Mouse (Mus musculus): ENCODE data around the gene Parp4.

The Parp4 gene

DNA sequence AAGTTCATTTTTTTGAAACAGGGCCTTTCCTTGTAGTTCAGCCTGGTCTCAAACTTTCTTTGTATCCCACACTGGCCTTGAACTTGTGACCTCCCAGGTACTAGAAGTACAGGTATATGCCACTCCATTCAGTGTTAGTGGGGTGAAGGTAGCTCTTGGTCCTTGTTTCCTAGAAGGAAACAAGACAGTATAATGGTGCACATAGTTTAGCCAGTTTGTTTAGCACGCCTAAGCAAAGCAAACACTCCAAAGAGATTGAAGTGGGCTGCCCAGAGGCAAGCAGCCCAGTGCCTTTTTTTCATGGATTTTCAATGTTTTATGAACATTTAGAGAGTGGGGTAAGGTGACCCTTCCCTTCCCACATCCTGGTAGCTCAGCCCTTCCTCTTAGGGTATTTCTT lies 42.1 kb downstream of the Parp4 start:
- DNase-seq = no peak

- DNase-seq = no peak
Observed at GRCm38 (mm10) chr14:56620425-56620824, 45.0 kb downstream of the Parp4 start.

- DNase-seq = no peak
Observed at GRCm38 (mm10) chr14:56626202-56626601, 50.8 kb downstream of the Parp4 start.

DNA sequence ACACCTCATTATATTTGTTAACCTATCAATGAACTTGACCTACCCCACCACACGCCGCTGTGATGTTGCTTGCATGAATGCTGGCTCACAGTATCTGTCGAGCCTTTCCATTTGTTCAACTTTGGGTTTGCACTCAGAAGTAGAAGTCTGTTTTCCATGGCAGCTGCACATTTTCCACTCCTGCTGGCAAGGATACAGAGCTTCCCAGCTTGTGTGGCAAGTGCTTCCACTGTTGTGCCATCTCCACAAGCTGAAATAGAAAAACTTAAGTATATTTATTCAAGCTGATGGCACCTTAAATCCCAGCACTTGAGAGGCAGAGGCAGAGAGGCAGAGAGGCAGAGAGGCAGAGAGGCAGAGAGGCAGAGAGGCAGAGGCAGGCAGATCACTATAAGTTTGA lies 52.9 kb downstream of the Parp4 start:
- no peak for DNase-seq

GRCm38 (mm10) chr14:56631109-56631508 lies 55.7 kb downstream of the Parp4 start:
- DNase-seq = no peak

GRCm38 (mm10) chr14:56647206-56647605 lies 71.8 kb downstream of the Parp4 start:
- no peak for DNase-seq

DNA sequence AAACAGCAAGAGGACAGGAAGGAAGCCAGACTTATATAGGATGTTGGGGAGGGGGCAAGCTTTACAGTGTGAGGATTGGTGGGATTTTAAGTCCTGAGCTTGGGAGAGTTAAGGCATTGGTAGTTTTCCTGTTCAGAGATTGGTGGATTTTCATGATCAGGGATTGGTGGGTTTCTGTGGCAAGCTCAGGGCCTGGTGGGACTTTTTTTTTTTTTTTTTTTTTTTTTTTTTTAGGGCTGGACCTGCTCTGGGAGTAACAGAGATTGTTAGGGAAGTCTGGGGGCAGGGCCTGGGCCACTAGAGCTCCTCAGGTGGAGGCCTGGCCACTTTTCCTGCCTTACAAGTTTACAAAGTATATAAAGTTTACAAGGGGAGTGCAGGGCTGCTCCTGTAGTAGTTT lies 74.0 kb downstream of the Parp4 start:
- DNase-seq = no peak

- DNase-seq = no peak
Observed at GRCm38 (mm10) chr14:56665651-56666050, 90.2 kb downstream of the Parp4 start.

DNA sequence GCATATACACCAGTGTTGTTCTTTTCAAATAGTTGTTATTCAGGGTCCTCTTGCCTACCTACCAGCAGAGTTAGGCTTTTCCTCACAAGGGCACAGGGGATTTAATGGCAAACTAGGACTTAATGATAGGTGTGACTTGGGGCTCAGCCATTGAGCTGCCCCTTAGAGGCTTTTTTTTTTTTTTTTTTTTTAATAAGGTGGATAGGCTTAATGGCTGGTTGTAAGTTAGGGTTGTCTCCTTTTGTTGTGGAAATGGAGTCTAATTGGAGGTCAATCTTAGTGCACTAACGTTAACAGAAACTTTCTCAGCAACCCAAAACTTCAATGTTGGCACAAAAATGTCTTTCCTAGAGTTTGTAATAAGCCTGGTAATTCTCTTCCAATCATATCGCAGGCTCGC lies 91.5 kb downstream of the Parp4 start:
- no peak for DNase-seq

GRCm38 (mm10) chr14:56667969-56668802 lies 92.8 kb downstream of the Parp4 start, which contains the start of gene Mphosph8:
Gene Mphosph8 (plus strand): TSS chr14:56668248.
- peak; percentile 99 to 100 for DNase-seq

- DNase-seq = no peak
Observed at GRCm38 (mm10) chr14:56669046-56669620, 93.7 kb downstream of the Parp4 start.

DNA sequence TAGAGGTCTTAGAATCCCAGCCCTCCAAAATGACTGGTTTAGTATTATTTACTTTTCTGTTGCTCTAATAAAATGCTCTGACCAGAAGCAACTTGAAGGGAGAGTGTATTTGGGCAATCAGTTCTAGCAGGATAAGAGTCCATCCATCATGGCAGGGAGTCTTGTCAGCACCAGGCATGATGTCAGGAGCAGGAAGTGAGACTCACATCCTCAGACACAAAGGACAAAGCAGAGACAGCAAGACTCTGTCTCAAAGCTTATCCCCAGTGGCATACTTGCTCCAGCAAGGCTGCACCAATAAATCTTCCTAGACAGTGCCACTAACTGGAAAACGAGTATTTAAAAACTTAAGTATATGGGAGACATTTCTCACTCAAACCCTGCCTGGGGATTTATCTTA lies 110.0 kb downstream of the Parp4 start:
- DNase-seq = peak in 1 of 2 experiments; percentile 22

GRCm38 (mm10) chr14:56689116-56689515 lies 113.7 kb downstream of the Parp4 start:
- DNase-seq = no peak

DNA sequence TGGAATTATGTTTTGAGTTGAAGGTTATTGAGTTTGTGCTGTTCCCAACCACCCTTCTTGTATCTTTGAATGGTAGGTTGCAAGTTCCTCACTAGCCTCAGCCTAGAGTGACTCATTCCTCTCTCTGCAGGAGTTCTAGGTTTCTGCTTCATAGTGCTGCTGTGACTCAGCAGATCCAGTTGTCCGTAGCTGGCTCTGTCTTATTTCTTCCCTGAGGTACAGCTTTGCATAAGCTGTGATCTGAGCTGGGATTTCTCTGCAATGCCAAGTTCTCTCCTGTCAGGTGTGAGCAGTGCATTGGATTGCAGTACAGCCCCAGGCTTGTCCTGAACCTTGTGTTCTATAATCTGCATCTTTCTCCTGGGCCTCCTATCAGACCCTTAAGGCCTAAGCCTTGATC lies 114.3 kb downstream of the Parp4 start:
- DNase-seq = no peak

DNA sequence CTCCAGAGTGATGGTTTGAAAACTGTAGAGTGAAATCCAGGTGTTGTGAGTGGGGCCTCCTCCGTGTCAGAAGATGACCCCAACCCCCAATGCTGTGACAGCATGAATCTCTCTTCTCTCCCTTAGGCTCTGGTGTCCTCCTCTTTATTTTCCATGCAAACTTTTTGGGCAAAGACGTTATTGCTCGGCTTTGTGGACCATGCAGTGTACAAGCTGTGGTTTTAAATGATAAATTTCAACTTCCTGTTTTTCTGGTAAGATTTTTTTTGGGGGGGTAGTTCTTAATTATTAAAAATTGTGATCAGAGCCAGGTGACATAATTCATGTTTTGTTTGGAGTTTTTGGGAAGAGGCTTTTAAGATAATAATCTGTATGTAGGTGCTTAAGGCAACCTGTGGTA lies 120.1 kb downstream of the Parp4 start:
- DNase-seq = no peak

DNA sequence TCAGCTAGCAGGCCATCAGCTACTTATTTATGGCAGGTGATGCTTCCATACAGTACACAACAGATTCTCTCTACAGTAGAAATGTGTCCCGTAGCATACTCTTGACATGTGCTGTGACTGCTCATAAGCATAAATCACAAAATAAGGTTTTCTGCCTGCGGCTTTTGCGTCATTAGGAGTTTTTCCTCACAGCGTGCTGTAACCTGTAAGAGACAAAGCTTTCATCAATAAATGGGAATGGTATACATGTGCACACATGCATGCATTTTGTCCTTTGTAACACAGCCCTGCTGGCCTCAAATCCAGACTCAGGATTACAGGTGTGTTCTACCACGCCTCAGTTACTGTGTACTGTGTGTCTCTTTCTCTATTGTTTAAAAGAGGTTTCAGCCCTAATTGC lies 122.4 kb downstream of the Parp4 start:
- DNase-seq = no peak

DNA sequence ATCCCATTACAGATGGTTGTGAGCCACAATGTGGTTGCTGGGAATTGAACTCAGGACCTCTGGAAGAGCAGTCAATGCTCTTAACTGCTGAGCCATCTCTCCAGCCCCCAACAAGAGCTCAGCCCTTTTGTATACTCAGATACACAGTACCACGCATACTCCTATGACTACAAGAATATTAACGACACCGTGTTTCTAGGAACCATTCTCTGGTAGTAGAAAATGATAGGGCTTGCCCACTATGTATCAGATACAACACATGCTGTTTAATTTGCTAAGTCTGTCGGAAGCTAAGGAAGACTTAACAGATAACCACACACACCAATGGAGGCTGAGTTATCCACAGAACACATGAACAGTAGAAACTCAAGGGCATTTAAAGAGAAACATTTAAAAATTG lies 127.2 kb downstream of the Parp4 start:
- no peak for DNase-seq

DNA sequence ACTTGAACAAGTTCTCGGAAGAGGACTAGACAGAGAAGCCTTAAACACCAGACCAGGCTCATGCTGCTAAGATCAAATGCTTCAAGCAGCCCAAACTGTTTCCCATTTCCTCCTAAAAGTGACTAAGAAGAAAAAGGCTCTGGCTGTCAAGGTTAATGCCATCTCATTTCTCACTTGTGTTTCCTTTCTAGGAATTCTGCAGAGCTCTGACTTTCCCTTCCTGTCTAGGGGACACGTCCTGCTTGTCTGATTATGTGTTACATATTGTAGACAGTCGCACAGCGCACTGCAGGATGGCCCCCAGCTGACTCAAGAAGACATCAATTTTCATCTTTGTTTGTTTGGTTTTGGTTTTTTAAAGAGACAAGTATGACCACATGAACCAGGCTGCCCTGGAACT lies 130.3 kb downstream of the Parp4 start:
- peak in 1 of 2 experiments; percentile 4 for DNase-seq

Measured in kidney, adult 8-10 months (tissue).